Mouse (Mus musculus) hindbrain, embryonic 16.5 days (tissue): ENCODE results near the gene Tbl1x. TPM values are rescaled to one million over a fixed set of nuclear protein-coding genes. Genes with fewer than 3 reads are reported as not detected.

Source experiments
- ATAC-seq: fragments of 200-750 bp; cut with Nextera tagmentation; 2 replicates; pipeline ENCODE4 v1.8.0; 2017; ENCODE audit warnings: moderate TSS enrichment, moderate library complexity
- H3K27ac ChIP-seq: fragments of 300-500 bp; sonication (generic); 2 replicates; pipeline ENCODE4 v1.5.1; 2014; ENCODE audit warnings: low read depth, mild to moderate bottlenecking, control low read depth, low read length, moderate library complexity
- H3K27me3 ChIP-seq: fragments of 300-500 bp; sonication (generic); replicated peaks from 2 replicates; pipeline ENCODE4 v1.6.1; 2014; ENCODE audit warnings: low read length; ENCODE audit not compliant: control insufficient read depth, insufficient read depth
- H3K36me3 ChIP-seq: fragments of 300-500 bp; sonication (generic); 2 replicates; pipeline ENCODE4 v1.6.1; 2014; ENCODE audit warnings: mild to moderate bottlenecking, low read length, moderate library complexity, mixed read lengths; ENCODE audit not compliant: control insufficient read depth, insufficient read depth
- H3K4me1 ChIP-seq: fragments of 300-500 bp; sonication (generic); 2 replicates; pipeline ENCODE4 v1.6.1; 2014; ENCODE audit warnings: low read depth, low read length; ENCODE audit not compliant: control insufficient read depth, insufficient read depth
- H3K4me2 ChIP-seq: fragments of 300-500 bp; sonication (generic); 2 replicates; pipeline ENCODE4 v1.6.1; 2014; ENCODE audit warnings: mild to moderate bottlenecking, low read length, control low read depth, moderate library complexity
- H3K4me3 ChIP-seq: fragments of 300-500 bp; sonication (generic); 2 replicates; pipeline ENCODE4 v1.5.1; 2014; ENCODE audit warnings: mild to moderate bottlenecking, low read length, control low read depth, moderate library complexity
- H3K9ac ChIP-seq: fragments of 300-500 bp; sonication (generic); 2 replicates; pipeline ENCODE4 v1.6.1; 2014; ENCODE audit warnings: low read depth, mild to moderate bottlenecking, control low read depth, low read length, moderate library complexity
- H3K9me3 ChIP-seq: fragments of 300-500 bp; sonication (generic); 2 replicates; pipeline ENCODE4 v1.6.1; 2014; ENCODE audit warnings: mild to moderate bottlenecking, low read length, moderate library complexity; ENCODE audit not compliant: control insufficient read depth
- WGBS: fragments of 180-500 bp; shearing (Covaris S2); extraction: QIAGEN DNeasy Blood & Tissue Kit; methylation state at CpG from one replicate; pipeline ENCODE4 v1.1.7; 2014; 5-methylcytosine and 5-hydroxymethylcytosine counted together
- polyA plus RNA-seq: library from polyadenylated mRNA; unstranded; fragments of >200 nt; fragmentation: Nextera tagmentation; extraction: Ambion mirVana; gene quantifications from 2 replicates; pipeline ENCODE4 v1.2.1, GENCODE M21; 2015

Tbl1x gene
- polyA plus RNA-seq, 1 experiment from 2014 or later = 39.1 TPM

- no peaks in the 10 kb centered on the region for H3K9me3 ChIP-seq
- no peak overlapping the region for H3K4me2 ChIP-seq
- H3K27me3 ChIP-seq = no peaks in the 10 kb centered on the region
- WGBS = 82% methylated on average over 3 of the region's 3 CpGs
- H3K36me3 ChIP-seq = peaks cover 3% of the 10 kb centered on the region; the same call in 1 of the 2 replicates
- no peak for ATAC-seq
- no peaks in the 10 kb centered on the region for H3K4me1 ChIP-seq
- H3K9ac ChIP-seq = no peak overlapping the region
- no peak overlapping the region for H3K4me3 ChIP-seq
- no peak overlapping the region for H3K27ac ChIP-seq
Measured at GRCm38 (mm10) chrX:77663276-77663675, 152.5 kb downstream of the Tbl1x start.

GRCm38 (mm10) chrX:77665030-77665429 lies 154.2 kb downstream of the Tbl1x start:
- Histone ChIP-seq H3K4me3 (no peak overlapping the region), H3K27ac (no peak overlapping the region), H3K4me1 (no peaks in the 10 kb centered on the region), H3K9me3 (no peaks in the 10 kb centered on the region), H3K27me3 (no peaks in the 10 kb centered on the region), H3K36me3 (no peaks in the 10 kb centered on the region), H3K4me2 (no peak overlapping the region), H3K9ac (no peak overlapping the region)
- ATAC-seq = no peak
- 76% methylated on average over 2 of the region's 2 CpGs for WGBS

GRCm38 (mm10) chrX:77666911-77667310 lies 156.1 kb downstream of the Tbl1x start:
- Histone ChIP-seq H3K4me3 (no peak overlapping the region), H3K27ac (no peak overlapping the region), H3K36me3 (no peaks in the 10 kb centered on the region), H3K9me3 (no peaks in the 10 kb centered on the region), H3K4me1 (no peaks in the 10 kb centered on the region), H3K27me3 (no peaks in the 10 kb centered on the region), H3K4me2 (no peak overlapping the region), H3K9ac (no peak overlapping the region)
- ATAC-seq = no peak
- 78% methylated on average over 1 of the region's 1 CpGs for WGBS

- no peak for ATAC-seq
- no peaks in the 10 kb centered on the region for H3K36me3 ChIP-seq
Measured at GRCm38 (mm10) chrX:77667441-77667840, 156.6 kb downstream of the Tbl1x start.

GRCm38 (mm10) chrX:77669779-77670550 lies 159.2 kb downstream of the Tbl1x start:
- Histone ChIP-seq H3K4me1 (no peaks in the 10 kb centered on the region), H3K4me3 (no peak overlapping the region), H3K9ac (no peak overlapping the region), H3K4me2 (no peak overlapping the region), H3K27me3 (no peaks in the 10 kb centered on the region), H3K27ac (no peak overlapping the region), H3K36me3 (no peaks in the 10 kb centered on the region), H3K9me3 (no peaks in the 10 kb centered on the region)
- no peak for ATAC-seq
- 58% methylated on average over 3 of the region's 3 CpGs for WGBS

More at GRCm38 (mm10) chrX:77667441-77667840, 156.6 kb downstream of the Tbl1x start:
- H3K27me3 ChIP-seq = no peaks in the 10 kb centered on the region
- no peaks in the 10 kb centered on the region for H3K4me1 ChIP-seq
- no peak overlapping the region for H3K9ac ChIP-seq
- H3K9me3 ChIP-seq = no peaks in the 10 kb centered on the region
- H3K4me3 ChIP-seq = no peak overlapping the region
- no peak overlapping the region for H3K27ac ChIP-seq
- H3K4me2 ChIP-seq = no peak overlapping the region
